ENCODE assay signal across 10 mouse cellular contexts in the genomic region with DNA sequence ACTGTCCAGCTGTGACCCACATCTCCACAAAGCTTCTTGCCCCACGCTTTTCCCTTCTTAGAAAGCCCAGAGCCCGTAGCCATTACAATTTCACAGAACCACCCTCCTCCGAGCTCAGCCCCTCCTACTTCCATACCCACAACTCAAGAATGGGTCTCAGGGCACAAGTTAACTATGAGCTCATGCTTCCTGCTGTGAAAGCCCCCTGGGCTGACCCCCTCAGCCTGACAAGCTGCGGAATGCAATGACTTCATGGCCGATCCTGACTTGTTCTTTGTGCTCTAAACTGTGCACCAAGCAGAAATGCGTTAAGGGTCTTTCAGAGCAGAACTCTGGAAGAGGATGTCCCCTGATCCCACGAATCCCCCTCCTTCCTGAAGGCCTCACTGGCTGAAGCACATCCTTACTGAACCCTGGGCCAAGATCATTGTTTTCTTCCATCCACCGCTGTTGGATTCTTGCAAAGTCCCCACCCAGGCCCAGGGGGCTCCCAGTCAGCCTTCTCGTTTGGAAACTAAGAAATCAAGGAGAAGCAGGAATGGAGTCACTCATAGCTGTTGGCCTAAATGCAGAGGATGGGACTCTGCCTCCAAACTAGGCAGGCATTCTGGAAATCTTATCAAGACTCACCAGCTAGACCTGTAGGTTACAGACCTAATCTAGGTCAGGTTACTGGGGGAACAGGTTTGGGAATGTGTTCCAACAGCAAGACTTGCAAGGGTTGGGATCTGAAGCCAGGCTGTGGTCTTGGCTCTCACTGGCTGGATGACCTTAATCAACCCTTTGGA. TPM values are rescaled to one million over a fixed set of nuclear protein-coding genes. Genes with fewer than 3 reads are reported as not detected.
DNase-seq lines count a peak whose midpoint lies in the region; ATAC-seq and TF ChIP-seq lines count a peak whose summit lies in the region.
"Had no signal": no experiment of that assay in that cellular context is flagged by ENCODE, and none has a peak within 500 bp of the region (broad histone marks: within the 10 kb centered on the region; RNA-seq: fewer than 3 reads in every experiment).

No protein-coding gene starts in this region.

- no peaks in the 10 kb centered on the region for H3K27me3 ChIP-seq in lung, postnatal 0 days (replicated peaks; ENCODE audit: insufficient read depth, low read length)
- no peaks in the 10 kb centered on the region for H3K27me3 ChIP-seq in heart, embryonic 14.5 days (ENCODE audit: control insufficient read depth, insufficient read depth, low read length)
- no peaks in the 10 kb centered on the region for H3K27me3 ChIP-seq in stomach, postnatal 0 days (ENCODE audit: control insufficient read depth, insufficient read depth, low read length)
- no peaks in the 10 kb centered on the region for H3K27me3 ChIP-seq in hindbrain, embryonic 11.5 days (ENCODE audit: control insufficient read depth, insufficient read depth, low read length)

- peak; percentile 43 for ATAC-seq in lung, postnatal 0 days
- peak; percentile 36; the same call in 1 of the 2 replicates for ATAC-seq in heart, embryonic 14.5 days (ENCODE audit: insufficient number of reproducible peaks, insufficient read depth, low FRiP score, low read depth)
- peak; percentile 61; the same call in 1 of the 2 replicates for ATAC-seq in stomach, postnatal 0 days (ENCODE audit: low FRiP score, low TSS enrichment)
- no peak for ATAC-seq in hindbrain, embryonic 11.5 days (ENCODE audit: low FRiP score)

- H3K4me3 ChIP-seq in lung, postnatal 0 days (ENCODE audit: low read depth, low read length) = no peak overlapping the region
- H3K4me3 ChIP-seq in heart, embryonic 14.5 days (ENCODE audit: control insufficient read depth in 1 of 2, insufficient read depth in 1 of 2, low read depth in 1 of 2, low read length in 2 of 2) = no peak overlapping the region
- no peak overlapping the region for H3K4me3 ChIP-seq in stomach, postnatal 0 days (ENCODE audit: low read depth, low read length)
- no peak overlapping the region for H3K4me3 ChIP-seq in hindbrain, embryonic 11.5 days (ENCODE audit: low read depth, low read length)
- H3K4me3 ChIP-seq: hindbrain, embryonic 10.5 days had no signal

- H3K36me3 ChIP-seq in lung, postnatal 0 days (ENCODE audit: insufficient read depth, low read length) = peaks cover 5% of the 10 kb centered on the region; the same call in 1 of the 2 replicates
- H3K36me3 ChIP-seq in heart, embryonic 14.5 days (ENCODE audit: control insufficient read depth, insufficient read depth, low read length) = peaks cover 69% of the 10 kb centered on the region
- H3K36me3 ChIP-seq in stomach, postnatal 0 days (ENCODE audit: control insufficient read depth, insufficient read depth, low read length) = peaks cover 9% of the 10 kb centered on the region; the same call in 1 of the 2 replicates
- H3K36me3 ChIP-seq in hindbrain, embryonic 11.5 days (ENCODE audit: control insufficient read depth, insufficient read depth, low read length) = no peaks in the 10 kb centered on the region

- peak; percentile 26 to 34 for DNase-seq in cerebellum, postnatal 10 days
- no peak for DNase-seq in cerebellum, adult 11 months
- DNase-seq in lung, postnatal 0 days (ENCODE audit: low spot score) = peak; percentile 13
- no peak for DNase-seq in lung, postnatal 36 days
- DNase-seq in stomach, postnatal 0 days (ENCODE audit: low spot score) = no peak
- DNase-seq in hindbrain, embryonic 11.5 days (ENCODE audit: low spot score) = no peak
- no peak for DNase-seq in frontal cortex, postnatal 36 days (ENCODE audit: low spot score in 2 of 2)
- DNase-seq: lung, adult 2 months had no signal

- no peak overlapping the region for H3K9ac ChIP-seq in lung, postnatal 0 days (replicated peaks; ENCODE audit: low read depth)
- peak overlapping the region; percentile 12; the same call in 1 of the 2 replicates for H3K9ac ChIP-seq in heart, embryonic 14.5 days (ENCODE audit: low read length)
- no peak overlapping the region for H3K9ac ChIP-seq in stomach, postnatal 0 days (ENCODE audit: low read length)
- no peak overlapping the region for H3K9ac ChIP-seq in hindbrain, embryonic 11.5 days (ENCODE audit: low read depth, low read length)

- 0 out of 2 replicates have a peak overlapping the region, but pooled peaks have one; percentile 14 for H3K27ac ChIP-seq in lung, postnatal 0 days (ENCODE audit: low read length)
- H3K27ac ChIP-seq in heart, embryonic 14.5 days (replicated peaks in 1 of 2; ENCODE audit: control insufficient read depth in 1 of 2, insufficient read depth in 1 of 2, low read depth in 2 of 2, low read length in 2 of 2) = peak overlapping the region; percentile 68 to 69
- peak overlapping the region; percentile 30; the same call in 1 of the 2 replicates for H3K27ac ChIP-seq in stomach, postnatal 0 days (replicated peaks)
- no peak overlapping the region for H3K27ac ChIP-seq in hindbrain, embryonic 11.5 days (ENCODE audit: low read depth, low read length)
- H3K27ac ChIP-seq: hindbrain, embryonic 10.5 days had no signal

- no peak overlapping the region for H3K4me2 ChIP-seq in lung, postnatal 0 days (replicated peaks; ENCODE audit: low read depth, low read length)
- no peak overlapping the region for H3K4me2 ChIP-seq in heart, embryonic 14.5 days (ENCODE audit: low read length)
- no peak overlapping the region for H3K4me2 ChIP-seq in stomach, postnatal 0 days (replicated peaks; ENCODE audit: low read depth)
- no peak overlapping the region for H3K4me2 ChIP-seq in hindbrain, embryonic 11.5 days (replicated peaks; ENCODE audit: low read depth, low read length)

- H3K9me3 ChIP-seq in lung, postnatal 0 days (ENCODE audit: low read length) = no peaks in the 10 kb centered on the region
- no peaks in the 10 kb centered on the region for H3K9me3 ChIP-seq in heart, embryonic 14.5 days (ENCODE audit: control insufficient read depth, low read length)
- H3K9me3 ChIP-seq in stomach, postnatal 0 days (ENCODE audit: control insufficient read depth, low read length) = no peaks in the 10 kb centered on the region
- H3K9me3 ChIP-seq in hindbrain, embryonic 11.5 days (ENCODE audit: control insufficient read depth, low read length) = no peaks in the 10 kb centered on the region
- H3K9me3 ChIP-seq: hindbrain, embryonic 10.5 days had no signal

- no peak for TF ChIP-seq EP300 in lung, postnatal 0 days (IDR thresholded peaks at IDR 0.05)
- TF ChIP-seq EP300 in stomach, postnatal 0 days (optimal IDR thresholded peaks at IDR 0.05) = no peak

- 59% methylated on average over 9 of the region's 9 CpGs for WGBS in lung, postnatal 0 days
- WGBS in heart, embryonic 14.5 days = 54% methylated on average over 9 of the region's 9 CpGs
- 65% methylated on average over 9 of the region's 9 CpGs for WGBS in stomach, postnatal 0 days
- 70% methylated on average over 9 of the region's 9 CpGs for WGBS in hindbrain, embryonic 11.5 days

- no peak for TF ChIP-seq CTCF in lung, postnatal 0 days (IDR thresholded peaks at IDR 0.05)
- no peak for TF ChIP-seq CTCF in stomach, postnatal 0 days (IDR thresholded peaks at IDR 0.05; ENCODE audit: low read depth)

- peaks cover 10% of the 10 kb centered on the region for H3K4me1 ChIP-seq in lung, postnatal 0 days (ENCODE audit: insufficient read depth, low read depth, low read length)
- peaks cover 24 to 38% of the 10 kb centered on the region in 2 experiments for H3K4me1 ChIP-seq in heart, embryonic 14.5 days (ENCODE audit: control insufficient read depth in 2 of 2, insufficient read depth in 2 of 2, low read length in 2 of 2)
- H3K4me1 ChIP-seq in stomach, postnatal 0 days (replicated peaks; ENCODE audit: control insufficient read depth, insufficient read depth) = no peaks in the 10 kb centered on the region
- H3K4me1 ChIP-seq in hindbrain, embryonic 11.5 days (replicated peaks; ENCODE audit: control insufficient read depth, insufficient read depth, low read length) = no peaks in the 10 kb centered on the region

RNA-seq across cellular contexts. Expression of a gene that starts 39.9 kb away (rescaled TPM):
- polyA plus RNA-seq in lung, postnatal 0 days (2015; fragmentation: Nextera tagmentation; extraction: Ambion mirVana) = 11.4 and 12.4 TPM in 2 replicates
- 21.1 and 22.7 TPM in 2 replicates for polyA plus RNA-seq in heart, embryonic 14.5 days (2014; fragmentation: Nextera tagmentation; extraction: Ambion mirVana)
- 4.3 and 4.9 TPM in 2 replicates for polyA plus RNA-seq in stomach, postnatal 0 days (2015; fragmentation: Nextera tagmentation; extraction: Ambion mirVana)
- polyA plus RNA-seq in hindbrain, embryonic 11.5 days (2014; fragmentation: Nextera tagmentation; extraction: Ambion mirVana) = 9.4 and 9.6 TPM in 2 replicates

RNA-seq across cellular contexts. Expression of a gene that starts 43.5 kb away (rescaled TPM):
- 8.0 and 8.3 TPM in 2 replicates for polyA plus RNA-seq in lung, postnatal 0 days (2015; fragmentation: Nextera tagmentation; extraction: Ambion mirVana)
- polyA plus RNA-seq in heart, embryonic 14.5 days (2014; fragmentation: Nextera tagmentation; extraction: Ambion mirVana) = 4.6 and 4.9 TPM in 2 replicates
- polyA plus RNA-seq in stomach, postnatal 0 days (2015; fragmentation: Nextera tagmentation; extraction: Ambion mirVana) = 7.0 and 7.3 TPM in 2 replicates
- 2.7 and 4.1 TPM in 2 replicates for polyA plus RNA-seq in hindbrain, embryonic 11.5 days (2014; fragmentation: Nextera tagmentation; extraction: Ambion mirVana)

Comparison
In these comparisons a context has a peak if more than half of its experiments do, and no peak if none do; other contexts are left out.
1. DNase-seq: peak in cerebellum, postnatal 10 days (2 of 2) and lung, postnatal 0 days (single experiment); none in cerebellum, adult 11 months (single experiment), lung, postnatal 36 days (single experiment), stomach, postnatal 0 days (single experiment), hindbrain, embryonic 11.5 days (single experiment) and frontal cortex, postnatal 36 days (0 of 2).